Mouse (Mus musculus) liver (tissue): ENCODE data around the gene Olfr449.

Experiments
- DNase-seq: peaks from one replicate; pipeline ENCODE4 v3.0.0-alpha.2; 2020; ENCODE audit warnings: mixed read lengths

Olfr449 gene

DNA sequence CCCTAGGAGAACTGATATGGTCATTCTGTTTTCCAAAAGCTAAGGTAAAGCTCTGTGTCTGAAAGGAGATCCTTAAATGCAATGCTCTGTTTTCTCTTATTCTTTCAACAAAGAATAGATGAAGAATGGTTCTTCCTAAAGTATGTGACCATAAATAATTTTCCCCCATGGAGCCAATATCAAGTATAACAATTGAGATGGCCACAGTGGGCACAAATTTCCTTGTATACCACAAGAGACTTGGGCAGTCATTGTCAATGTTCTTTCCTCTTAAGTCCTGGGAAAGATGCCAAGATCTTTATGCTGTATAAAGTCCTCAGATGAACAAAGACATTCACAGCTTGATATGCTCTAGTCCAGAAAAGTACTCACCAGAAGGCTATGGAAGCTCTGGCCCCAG, at the start of gene Olfr449:
Gene Olfr449 (plus strand): TSS at position 301 of the 400 bp plus-strand sequence.
- no peak for DNase-seq

GRCm38 (mm10) chr6:42784793-42785192, 49.4 kb upstream of the Olfr449 start, which contains the start of gene Olfr452:
Gene Olfr452, plus strand, starts transcription at chr6:42785093.
- no peak for DNase-seq

GRCm38 (mm10) chr6:42790247-42790948, 43.8 kb upstream of the Olfr449 start:
- no peak for DNase-seq

GRCm38 (mm10) chr6:42790949-42791556, 43.1 kb upstream of the Olfr449 start:
- no peak for DNase-seq

GRCm38 (mm10) chr6:42794982-42795381, 39.2 kb upstream of the Olfr449 start:
- no peak for DNase-seq

GRCm38 (mm10) chr6:42811639-42812038, 22.5 kb upstream of the Olfr449 start, which contains the start of gene Olfr450:
Gene Olfr450, plus strand, starts transcription at chr6:42811939.
- no peak for DNase-seq

DNA sequence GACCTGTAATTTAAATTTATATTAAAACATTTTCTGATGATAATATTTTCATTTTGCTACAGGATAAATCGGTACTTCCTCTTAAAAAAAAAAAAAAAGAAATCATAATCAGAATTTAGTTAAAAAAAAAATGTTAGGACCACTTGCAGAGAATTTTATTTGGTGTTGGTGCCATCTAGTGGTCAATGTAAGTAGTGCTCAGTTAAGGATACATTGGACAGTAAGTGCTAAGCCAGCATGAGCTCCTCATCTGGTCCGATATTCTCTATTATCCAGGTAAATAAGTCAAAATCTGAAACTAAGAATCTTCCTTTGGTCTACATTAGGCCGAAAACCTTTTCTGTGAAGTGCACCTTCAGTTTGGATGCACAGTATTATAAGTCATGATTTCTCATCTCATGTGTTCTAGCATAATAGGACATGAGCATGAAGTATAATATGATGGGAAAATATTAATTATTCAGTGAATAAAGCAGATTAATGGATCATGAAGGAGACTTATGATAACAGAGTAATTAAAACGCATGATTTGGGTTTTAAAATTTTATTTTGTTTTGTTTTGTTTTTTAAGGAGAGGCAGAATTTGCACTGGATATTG, 26.1 kb downstream of the Olfr449 start:
- DNase-seq = no peak

- DNase-seq = no peak
These were observed 35.5 kb downstream of the Olfr449 start for GRCm38 (mm10) chr6:42869695-42870094.

GRCm38 (mm10) chr6:42876323-42876722, 42.1 kb downstream of the Olfr449 start:
- no peak for DNase-seq
